Mouse (Mus musculus): Measurements from ENCODE around the gene 1700123O20Rik. TPM values are rescaled to one million over a fixed set of nuclear protein-coding genes. Genes with fewer than 3 reads are reported as not detected.

Gene 1700123O20Rik
- polyA plus RNA-seq, 1 experiment from 2014 or later: 78.0 TPM

- Histone ChIP-seq H3K9me3 (no peaks in the 10 kb centered on the region), H3K4me3 (peak overlapping the region; percentile 72), H3K9ac (no peak overlapping the region), H3K4me1 (replicated peaks) (peaks cover 55% of the 10 kb centered on the region), H3K27me3 (no peaks in the 10 kb centered on the region), H3K36me3 (peaks cover 65% of the 10 kb centered on the region), H3K27ac (peak overlapping the region; percentile 58), H3K4me2 (peak overlapping the region; percentile 97)
- peak; percentile 33 for ATAC-seq (ENCODE audit: low FRiP score)
- 63% methylated on average over 23 of the region's 23 CpGs for WGBS
Measured at GRCm38 (mm10) chr14:54650621-54651454, 35.2 kb upstream of the 1700123O20Rik start.

GRCm38 (mm10) chr14:54651556-54651955 lies 34.5 kb upstream of the 1700123O20Rik start:
- WGBS: 76% methylated on average over 4 of the region's 4 CpGs
- Histone ChIP-seq H3K4me3 (peak overlapping the region; percentile 72), H3K4me2 (peak overlapping the region; percentile 97), H3K9ac (peak overlapping the region; percentile 90; the same call in 1 of the 2 replicates), H3K36me3 (peaks cover 65% of the 10 kb centered on the region), H3K4me1 (replicated peaks) (peaks cover 55% of the 10 kb centered on the region), H3K9me3 (no peaks in the 10 kb centered on the region), H3K27me3 (no peaks in the 10 kb centered on the region), H3K27ac (peak overlapping the region; percentile 58)
- 0 out of 2 replicates have a peak, but pooled peaks have one; percentile 5 for ATAC-seq (ENCODE audit: low FRiP score)

DNA sequence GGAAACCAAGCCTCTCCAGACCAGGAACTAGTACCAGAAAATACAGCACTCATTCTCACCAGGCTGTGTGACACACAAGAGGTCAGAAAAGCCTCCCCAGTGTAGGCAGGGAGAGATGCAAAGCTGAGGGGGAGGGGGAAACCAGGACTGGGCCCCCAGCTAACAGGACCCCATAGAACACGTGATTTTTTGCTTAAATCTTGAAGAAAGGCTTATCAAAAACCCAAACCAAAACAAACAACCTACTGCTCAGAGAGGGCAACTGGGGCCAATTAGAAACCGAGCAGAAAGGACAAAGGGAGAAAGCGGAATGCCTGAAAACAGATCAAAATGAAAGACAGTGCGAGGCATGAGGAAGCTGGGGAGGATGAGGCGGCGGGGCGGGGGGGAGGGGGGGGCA lies 33.2 kb upstream of the 1700123O20Rik start:
- H3K4me1 ChIP-seq (replicated peaks): peaks cover 55% of the 10 kb centered on the region

GRCm38 (mm10) chr14:54653496-54653895 lies 32.5 kb upstream of the 1700123O20Rik start:
- Histone ChIP-seq H3K9me3 (no peaks in the 10 kb centered on the region), H3K4me2 (peak overlapping the region; percentile 97), H3K27me3 (no peaks in the 10 kb centered on the region), H3K4me3 (peak overlapping the region; percentile 72), H3K36me3 (peaks cover 65% of the 10 kb centered on the region), H3K27ac (peak overlapping the region; percentile 91), H3K9ac (peak overlapping the region; percentile 90), H3K4me1 (replicated peaks) (peaks cover 48% of the 10 kb centered on the region)
- under 1% methylated on average over 12 of the region's 12 CpGs for WGBS
- ATAC-seq (ENCODE audit: low FRiP score): peak; percentile 83

More for the DNA sequence above, 33.2 kb upstream of the 1700123O20Rik start:
- Histone ChIP-seq H3K27me3 (no peaks in the 10 kb centered on the region), H3K36me3 (peaks cover 65% of the 10 kb centered on the region), H3K27ac (peak overlapping the region; percentile 91), H3K4me3 (peak overlapping the region; percentile 72), H3K9me3 (no peaks in the 10 kb centered on the region), H3K4me2 (peak overlapping the region; percentile 97), H3K9ac (peak overlapping the region; percentile 90)
- ATAC-seq (ENCODE audit: low FRiP score): no peak
- WGBS: 0% methylated on average over 7 of the region's 7 CpGs

DNA sequence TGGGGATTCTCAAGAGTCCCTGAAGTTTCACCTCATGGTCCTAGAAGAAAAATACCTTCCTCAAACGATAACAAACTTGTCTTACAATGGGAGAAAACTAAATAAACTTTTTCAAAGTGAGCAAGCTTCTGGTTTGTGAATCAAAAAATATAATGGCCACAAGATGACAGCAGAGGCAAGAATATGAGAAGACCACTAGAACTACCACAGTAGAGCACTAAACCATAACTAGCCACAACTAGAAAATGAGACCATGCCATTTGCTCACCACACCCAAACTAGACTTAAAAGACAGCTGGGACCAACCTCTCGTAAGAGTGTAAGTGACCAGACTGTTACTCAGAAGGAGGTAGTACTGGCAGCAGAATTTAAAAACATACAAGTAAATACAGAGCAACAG lies 26.0 kb upstream of the 1700123O20Rik start:
- Histone ChIP-seq H3K4me2 (no peak overlapping the region), H3K27me3 (no peaks in the 10 kb centered on the region), H3K36me3 (peaks cover 92% of the 10 kb centered on the region), H3K4me1 (replicated peaks) (no peaks in the 10 kb centered on the region), H3K9me3 (no peaks in the 10 kb centered on the region), H3K27ac (no peak overlapping the region), H3K4me3 (no peak overlapping the region), H3K9ac (no peak overlapping the region)
- no peak for ATAC-seq (ENCODE audit: low FRiP score)
- WGBS: 99% methylated on average over 2 of the region's 2 CpGs

- WGBS: 90% methylated on average over 10 of the region's 10 CpGs
- Histone ChIP-seq H3K9ac (no peak overlapping the region), H3K36me3 (peaks cover 97% of the 10 kb centered on the region), H3K4me2 (no peak overlapping the region), H3K27me3 (no peaks in the 10 kb centered on the region), H3K9me3 (no peaks in the 10 kb centered on the region), H3K4me3 (no peak overlapping the region), H3K4me1 (replicated peaks) (no peaks in the 10 kb centered on the region), H3K27ac (no peak overlapping the region)
- ATAC-seq (ENCODE audit: low FRiP score): no peak
Measured at GRCm38 (mm10) chr14:54664477-54665222, 21.4 kb upstream of the 1700123O20Rik start.

DNA sequence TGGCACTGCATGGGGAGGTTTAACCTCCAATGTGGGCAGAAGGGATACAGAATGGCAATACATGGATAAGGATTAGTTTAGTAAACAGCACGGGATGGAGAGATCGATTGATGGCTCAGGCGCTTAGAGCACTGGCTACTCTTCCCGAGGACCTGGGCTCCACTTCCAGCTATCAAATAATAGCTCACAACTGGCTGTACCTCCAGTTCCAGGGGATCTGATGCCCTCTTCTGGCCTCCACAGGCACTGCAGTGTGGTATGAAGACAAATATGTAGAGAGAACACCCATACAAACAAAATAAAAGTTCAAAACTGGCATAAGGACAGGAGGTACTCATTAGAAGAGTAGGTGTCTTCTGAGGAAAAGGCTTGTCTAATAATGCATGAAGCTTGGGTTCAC lies 16.6 kb upstream of the 1700123O20Rik start:
- Histone ChIP-seq H3K36me3 (peaks cover 85% of the 10 kb centered on the region), H3K27me3 (no peaks in the 10 kb centered on the region), H3K9ac (no peak overlapping the region), H3K4me1 (replicated peaks) (no peaks in the 10 kb centered on the region), H3K27ac (no peak overlapping the region), H3K9me3 (no peaks in the 10 kb centered on the region), H3K4me3 (no peak overlapping the region), H3K4me2 (no peak overlapping the region)
- 77% methylated on average over 4 of the region's 4 CpGs for whole genome bisulfite sequencing
- no peak for ATAC-seq (ENCODE audit: low FRiP score)

DNA sequence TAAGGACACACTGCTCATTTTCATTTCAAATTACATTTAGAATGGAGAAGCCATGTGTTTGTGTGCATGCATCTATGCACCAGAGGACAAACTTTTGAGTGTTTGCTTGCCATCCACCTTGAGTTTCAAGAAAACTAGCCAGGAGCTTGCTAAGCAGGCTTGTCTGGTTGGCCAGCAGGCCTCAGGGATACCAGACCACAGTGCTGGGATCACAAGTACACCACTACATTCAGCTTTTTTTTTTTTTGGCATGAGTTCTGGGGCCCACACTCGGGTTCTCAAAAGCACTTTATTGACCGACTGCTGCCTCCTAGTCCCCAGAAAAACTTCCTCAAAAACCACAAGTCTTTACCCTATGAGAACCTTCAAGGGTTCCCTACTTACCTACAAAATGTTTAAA lies 11.7 kb upstream of the 1700123O20Rik start:
- no peak for ATAC-seq (ENCODE audit: low FRiP score)
- Histone ChIP-seq H3K9me3 (no peaks in the 10 kb centered on the region), H3K4me3 (no peak overlapping the region), H3K36me3 (peaks cover 79% of the 10 kb centered on the region), H3K4me2 (no peak overlapping the region), H3K27me3 (no peaks in the 10 kb centered on the region), H3K4me1 (replicated peaks) (no peaks in the 10 kb centered on the region), H3K9ac (no peak overlapping the region), H3K27ac (no peak overlapping the region)
- 89% methylated on average over 2 of the region's 2 CpGs for WGBS

- 87% methylated on average over 5 of the region's 5 CpGs for WGBS
- H3K4me3 ChIP-seq: no peak overlapping the region
- ATAC-seq (ENCODE audit: low FRiP score): no peak
- no peaks in the 10 kb centered on the region for H3K4me1 ChIP-seq (replicated peaks)
- no peaks in the 10 kb centered on the region for H3K27me3 ChIP-seq
- no peaks in the 10 kb centered on the region for H3K9me3 ChIP-seq
- H3K9ac ChIP-seq: no peak overlapping the region
- H3K4me2 ChIP-seq: no peak overlapping the region
- peaks cover 79% of the 10 kb centered on the region for H3K36me3 ChIP-seq
- H3K27ac ChIP-seq: no peak overlapping the region
Measured at GRCm38 (mm10) chr14:54676290-54676689, 9.7 kb upstream of the 1700123O20Rik start.

DNA sequence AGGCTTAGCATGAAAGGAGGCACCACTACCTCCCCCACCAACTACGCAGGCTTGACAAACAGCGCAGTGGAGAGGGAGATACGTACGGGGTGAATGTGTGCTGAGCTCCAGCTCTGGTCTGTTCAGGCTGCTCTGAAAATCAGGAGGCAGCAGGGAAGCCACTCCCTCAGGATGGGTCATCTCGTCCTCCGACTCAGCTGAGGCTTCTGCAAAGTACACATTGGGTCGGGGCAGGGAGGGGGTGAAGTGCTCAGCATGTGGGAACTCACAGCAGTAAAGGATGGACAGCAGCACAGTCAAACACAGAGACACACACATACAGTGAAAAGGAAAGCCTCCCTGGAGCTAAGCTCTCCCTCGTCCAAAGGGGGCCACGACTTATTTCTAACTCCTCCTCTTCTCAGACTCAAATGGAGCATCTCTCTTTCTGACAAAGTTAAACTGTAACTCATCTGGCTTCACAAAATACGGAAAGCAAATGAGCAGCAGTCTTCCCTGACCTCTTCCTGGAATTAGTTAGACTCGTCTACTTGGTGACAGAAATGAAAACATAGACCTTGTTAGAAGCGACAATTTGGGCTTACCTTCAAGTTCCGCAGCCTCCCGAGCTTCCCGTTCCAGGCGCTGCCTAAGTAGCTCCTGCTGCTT lies 7.2 kb upstream of the 1700123O20Rik start:
- H3K4me3 ChIP-seq: no peak overlapping the region
- peaks cover 7% of the 10 kb centered on the region; the same call in 1 of the 2 replicates for H3K4me1 ChIP-seq (replicated peaks)
- H3K4me2 ChIP-seq: no peak overlapping the region
- peaks cover 68% of the 10 kb centered on the region for H3K36me3 ChIP-seq
- H3K9me3 ChIP-seq: no peaks in the 10 kb centered on the region
- 82% methylated on average over 16 of the region's 16 CpGs for WGBS
- no peak overlapping the region for H3K9ac ChIP-seq
- no peak overlapping the region for H3K27ac ChIP-seq
- ATAC-seq (ENCODE audit: low FRiP score): no peak
- H3K27me3 ChIP-seq: no peaks in the 10 kb centered on the region

DNA sequence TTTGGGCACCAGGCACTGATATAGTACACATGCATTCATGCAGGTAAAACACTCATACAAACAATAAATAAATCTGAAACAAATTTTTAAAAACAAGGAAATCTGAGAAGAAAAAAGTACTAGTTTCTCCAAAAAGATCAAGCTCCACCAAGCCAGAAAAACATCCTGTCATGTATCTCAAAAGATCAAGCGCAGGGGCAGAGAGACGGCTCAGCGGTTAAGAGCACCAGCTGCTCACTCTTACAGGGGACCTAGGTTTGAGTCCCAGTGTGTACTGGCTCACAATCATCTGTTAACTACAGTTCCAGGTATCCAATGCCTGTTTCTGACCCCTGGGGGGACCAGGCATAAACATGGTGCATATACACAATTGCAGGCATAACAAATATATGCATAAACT lies 3.6 kb upstream of the 1700123O20Rik start:
- WGBS: 93% methylated on average over 3 of the region's 3 CpGs
- H3K4me3 ChIP-seq: no peak overlapping the region
- ATAC-seq (ENCODE audit: low FRiP score): no peak
- H3K27me3 ChIP-seq: no peaks in the 10 kb centered on the region
- peaks cover 22% of the 10 kb centered on the region for H3K4me1 ChIP-seq (replicated peaks)
- H3K4me2 ChIP-seq: no peak overlapping the region
- no peak overlapping the region for H3K9ac ChIP-seq
- no peaks in the 10 kb centered on the region for H3K9me3 ChIP-seq
- peaks cover 39% of the 10 kb centered on the region for H3K36me3 ChIP-seq
- H3K27ac ChIP-seq: no peak overlapping the region

DNA sequence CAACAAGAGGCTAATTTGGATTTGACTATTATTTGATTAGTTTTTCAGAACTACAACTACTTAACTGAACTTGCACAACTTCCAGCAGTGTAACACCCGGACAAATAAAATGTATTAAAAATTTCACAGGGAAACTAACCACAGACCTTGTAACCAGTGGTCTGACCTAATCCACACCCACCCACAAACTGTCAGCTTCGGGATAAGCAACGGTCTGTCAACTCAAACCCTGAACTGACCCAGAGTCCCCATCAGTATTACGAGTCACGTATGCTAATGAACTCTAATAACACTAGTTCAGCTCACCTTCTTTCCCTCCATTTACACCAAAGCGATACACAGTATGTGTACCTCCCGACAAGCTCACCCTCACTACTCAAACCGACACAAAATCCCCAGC lies 545 bp upstream of the 1700123O20Rik start:
- Histone ChIP-seq H3K36me3 (peaks cover 31% of the 10 kb centered on the region), H3K27ac (peak overlapping the region; percentile 96; the same call in 1 of the 2 replicates), H3K4me2 (peak overlapping the region; percentile 75), H3K27me3 (no peaks in the 10 kb centered on the region), H3K9me3 (no peaks in the 10 kb centered on the region), H3K4me3 (peak overlapping the region; percentile 76), H3K9ac (peak overlapping the region; percentile 94), H3K4me1 (replicated peaks) (peaks cover 41% of the 10 kb centered on the region)
- WGBS: 11% methylated on average over 8 of the region's 8 CpGs
- ATAC-seq (ENCODE audit: low FRiP score): no peak

Data from hindbrain, embryonic 13.5 days (tissue).